Mouse (Mus musculus) cerebellum, postnatal 4 days (tissue): Measurements from ENCODE around the gene Mcm5.

Experiments used
- DNase-seq, 2 experiments: peaks; one replicate each; pipeline ENCODE4 v3.0.0; 2022; ENCODE audit warnings: low spot score in 2 of 2, mixed read lengths in 1 of 2

Mcm5 gene

GRCm38 (mm10) chr8:75093399-75094156 lies 15.8 kb upstream of the Mcm5 start, which contains the start of gene Hmox1:
TSS of gene Hmox1 (plus strand) at chr8:75093621.
- peak; percentile 65 to 82 for DNase-seq

GRCm38 (mm10) chr8:75102956-75103355 lies 6.4 kb upstream of the Mcm5 start:
- no peak for DNase-seq

GRCm38 (mm10) chr8:75103376-75103878 lies 5.9 kb upstream of the Mcm5 start:
- DNase-seq: no peak

- peak; percentile 52 to 82 for DNase-seq
These were observed 688 bp upstream of the Mcm5 start for GRCm38 (mm10) chr8:75108527-75109235.

- no peak for DNase-seq
These were observed 724 bp downstream of the Mcm5 start for GRCm38 (mm10) chr8:75110093-75110492.

- DNase-seq: no peak
These were observed 9.1 kb downstream of the Mcm5 start for GRCm38 (mm10) chr8:75118505-75118904.

- no peak for DNase-seq
These were observed 9.9 kb downstream of the Mcm5 start for GRCm38 (mm10) chr8:75119287-75119686.

GRCm38 (mm10) chr8:75119747-75120146 lies 10.4 kb downstream of the Mcm5 start:
- DNase-seq: no peak

- DNase-seq: no peak
These were observed 18.0 kb downstream of the Mcm5 start for GRCm38 (mm10) chr8:75127406-75127805.

- DNase-seq: peak in 1 of 2 experiments; percentile 36
These were observed 23.1 kb downstream of the Mcm5 start for GRCm38 (mm10) chr8:75132485-75132884.

GRCm38 (mm10) chr8:75133399-75133798 lies 24.0 kb downstream of the Mcm5 start:
- DNase-seq: no peak

- DNase-seq: peak in 1 of 2 experiments; percentile 45
These were observed 25.4 kb downstream of the Mcm5 start for GRCm38 (mm10) chr8:75134603-75135391.

- DNase-seq: no peak
These were observed 26.4 kb downstream of the Mcm5 start for GRCm38 (mm10) chr8:75135756-75136155.

- no peak for DNase-seq
These were observed 26.9 kb downstream of the Mcm5 start for GRCm38 (mm10) chr8:75136256-75136655.

- DNase-seq: no peak
These were observed 28.2 kb downstream of the Mcm5 start for GRCm38 (mm10) chr8:75137536-75137935.

- DNase-seq: peak in 1 of 2 experiments; percentile 13
These were observed 41.7 kb downstream of the Mcm5 start for GRCm38 (mm10) chr8:75150911-75151610.

GRCm38 (mm10) chr8:75151743-75152142 lies 42.4 kb downstream of the Mcm5 start:
- DNase-seq: no peak

GRCm38 (mm10) chr8:75152505-75153082 lies 43.2 kb downstream of the Mcm5 start:
- DNase-seq: no peak

- no peak for DNase-seq
These were observed 45.6 kb downstream of the Mcm5 start for GRCm38 (mm10) chr8:75154855-75155478.

- DNase-seq: no peak
These were observed 46.5 kb downstream of the Mcm5 start for GRCm38 (mm10) chr8:75155740-75156322.
